Mouse (Mus musculus) neural tube, embryonic 13.5 days (tissue): Measurements from ENCODE around the gene Sytl1. TPM values are rescaled to one million over a fixed set of nuclear protein-coding genes. Genes with fewer than 3 reads are reported as not detected.

Experiments
- ATAC-seq: fragments of 200-750 bp; cut with Nextera tagmentation; 2 replicates; pipeline ENCODE4 v1.8.0; 2017; ENCODE audit warnings: low read depth, mild to moderate bottlenecking, moderate TSS enrichment, moderate library complexity
- H3K27ac ChIP-seq: fragments of 300-500 bp; sonication (generic); replicated peaks from 2 replicates; pipeline ENCODE4 v1.5.1; 2015; ENCODE audit warnings: moderate library complexity, mild to moderate bottlenecking, inconsistent platforms
- H3K27me3 ChIP-seq: fragments of 300-500 bp; sonication (generic); 2 replicates; pipeline ENCODE4 v1.6.1; 2015; ENCODE audit warnings: mild to moderate bottlenecking, inconsistent platforms
- H3K36me3 ChIP-seq: fragments of 300-500 bp; sonication (generic); 2 replicates; pipeline ENCODE4 v1.6.1; 2015; ENCODE audit warnings: mild to moderate bottlenecking, inconsistent platforms
- H3K4me1 ChIP-seq: fragments of 300-500 bp; sonication (generic); replicated peaks from 2 replicates; pipeline ENCODE4 v1.6.1; 2015; ENCODE audit warnings: inconsistent platforms
- H3K4me2 ChIP-seq: fragments of 300-500 bp; sonication (generic); 2 replicates; pipeline ENCODE4 v1.6.1; 2015; ENCODE audit warnings: inconsistent platforms, mild to moderate bottlenecking, moderate library complexity
- H3K4me3 ChIP-seq: fragments of 300-500 bp; sonication (generic); 2 replicates; pipeline ENCODE4 v1.5.1; 2015; ENCODE audit warnings: mild to moderate bottlenecking, inconsistent platforms
- H3K9ac ChIP-seq: fragments of 300-500 bp; sonication (generic); 2 replicates; pipeline ENCODE4 v1.6.1; 2015; ENCODE audit warnings: moderate library complexity, mild to moderate bottlenecking, inconsistent platforms
- H3K9me3 ChIP-seq: fragments of 300-500 bp; sonication (generic); 2 replicates; pipeline ENCODE4 v1.6.1; 2016; ENCODE audit warnings: inconsistent platforms
- WGBS: fragments of 180-500 bp; shearing (Covaris S2); methylation state at CpG from one replicate; pipeline ENCODE4 v1.1.7; 2015; 5-methylcytosine and 5-hydroxymethylcytosine counted together
- polyA plus RNA-seq: library from polyadenylated mRNA; unstranded; fragments of >200 nt; fragmentation: Nextera tagmentation; extraction: Ambion mirVana; gene quantifications from 2 replicates; pipeline ENCODE4 v1.2.1, GENCODE M21; 2015

The Sytl1 gene
- polyA plus RNA-seq, 1 experiment from 2014 or later, result 0.28 TPM

DNA sequence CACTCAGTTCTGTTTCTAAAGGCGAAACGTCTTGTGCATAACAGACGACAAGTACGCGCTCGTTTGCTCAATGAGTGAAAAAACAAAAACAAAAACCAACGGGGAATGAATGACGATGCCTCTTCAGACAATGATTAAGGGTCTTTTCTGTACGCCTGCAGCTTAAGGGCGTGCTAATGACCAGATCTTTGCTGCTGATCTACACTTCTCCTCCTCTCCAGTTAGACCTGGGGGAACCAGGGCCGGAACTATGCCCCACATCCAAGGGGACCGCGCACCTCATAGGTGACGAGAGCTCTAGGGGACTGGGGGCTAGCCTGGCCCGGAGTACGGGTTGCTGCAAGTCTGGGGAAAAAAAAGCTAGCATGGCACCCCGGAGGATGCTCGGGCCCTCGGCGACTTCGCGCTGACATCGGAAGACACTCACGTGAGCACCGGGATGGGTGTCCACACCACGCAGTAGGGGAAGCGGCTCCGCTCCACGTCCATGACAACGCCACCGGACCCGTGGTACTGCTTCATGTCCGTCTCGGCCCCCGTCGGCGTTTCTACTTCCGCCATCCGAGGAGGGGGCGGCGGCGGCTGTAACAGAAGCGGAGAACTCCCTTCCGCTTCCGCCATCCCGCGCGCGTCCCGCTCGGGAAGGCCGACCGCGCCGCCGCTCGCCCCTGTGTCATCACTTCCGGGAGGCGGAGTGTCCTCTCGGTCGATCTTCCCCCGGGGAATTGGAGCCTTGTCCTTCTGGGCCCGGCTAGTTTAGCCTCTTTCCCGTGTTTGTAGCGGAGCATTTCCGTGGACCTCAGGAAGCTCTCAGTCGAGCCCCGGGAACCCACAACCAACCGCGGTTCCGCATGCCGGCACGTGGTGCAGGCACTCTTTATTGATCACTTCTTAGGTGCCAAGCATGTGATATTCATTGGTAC lies 14.5 kb upstream of the Sytl1 start, which contains the start of gene Tmem222:
Tmem222 (minus strand) TSS at position 689 of the 923 bp plus-strand sequence.
- WGBS, result under 1% methylated on average over 73 of the region's 73 CpGs
- Histone ChIP-seq H3K9ac (peak within 1 kb of the TSS; percentile 93), H3K9me3 (no peaks in the 10 kb centered on the region), H3K4me2 (peak within 1 kb of the TSS; percentile 84), H3K4me1 (peaks cover 44% of the 10 kb centered on the region), H3K36me3 (no peaks in the 10 kb centered on the region), H3K27me3 (no peaks in the 10 kb centered on the region), H3K27ac (peak within 1 kb of the TSS; percentile 92), H3K4me3 (peak within 1 kb of the TSS; percentile 88)
- peak; percentile 93 for ATAC-seq

DNA sequence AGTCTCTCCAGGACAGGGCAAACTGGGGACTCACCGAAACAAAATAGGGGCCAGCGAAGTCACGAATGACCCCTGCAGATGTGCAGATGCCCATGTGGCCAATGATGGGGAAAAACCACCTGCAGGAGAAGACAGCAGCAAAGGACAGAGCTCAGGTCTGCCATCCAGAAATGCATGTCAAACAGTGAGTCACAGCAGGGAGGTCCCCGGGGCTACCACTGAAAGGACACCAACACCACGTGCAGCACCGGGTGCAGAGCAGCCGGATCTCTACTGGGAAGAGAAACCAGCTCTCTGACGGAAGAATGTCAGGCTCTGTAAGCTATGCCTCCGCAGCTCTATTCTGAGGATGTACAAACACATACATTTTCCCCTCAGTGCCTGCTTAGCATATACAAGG lies 8.0 kb upstream of the Sytl1 start:
- Histone ChIP-seq H3K4me2 (no peak overlapping the region), H3K36me3 (peaks cover 51% of the 10 kb centered on the region), H3K9ac (no peak overlapping the region), H3K4me3 (no peak overlapping the region), H3K27me3 (no peaks in the 10 kb centered on the region), H3K9me3 (no peaks in the 10 kb centered on the region), H3K4me1 (peaks cover 18% of the 10 kb centered on the region), H3K27ac (no peak overlapping the region)
- WGBS, result 90% methylated on average over 9 of the region's 9 CpGs
- no peak for ATAC-seq

DNA sequence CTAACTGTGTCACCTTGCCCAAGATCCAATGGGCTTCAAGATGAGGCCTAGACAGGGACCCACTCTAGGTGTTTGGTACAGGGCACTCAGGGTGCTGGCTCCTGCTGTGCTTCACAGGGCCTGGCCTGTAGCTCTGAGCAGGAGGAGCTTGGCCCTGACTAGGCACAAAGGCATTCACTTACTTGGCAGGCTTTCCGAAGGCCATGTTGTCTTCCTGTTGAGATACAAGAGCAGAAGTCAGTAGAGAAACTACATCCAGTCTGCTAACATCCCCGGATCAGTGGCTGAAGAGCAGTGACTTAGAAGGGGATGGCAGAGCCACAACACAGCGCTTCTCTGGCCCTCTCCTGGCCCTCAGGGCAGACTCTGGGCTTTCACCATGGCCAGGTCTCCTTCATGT lies 6.7 kb upstream of the Sytl1 start:
- no peak for ATAC-seq
- Histone ChIP-seq H3K4me3 (no peak overlapping the region), H3K27me3 (no peaks in the 10 kb centered on the region), H3K27ac (no peak overlapping the region), H3K36me3 (peaks cover 64% of the 10 kb centered on the region), H3K4me1 (peaks cover 5% of the 10 kb centered on the region; the same call in 1 of the 2 replicates), H3K4me2 (no peak overlapping the region), H3K9me3 (no peaks in the 10 kb centered on the region), H3K9ac (no peak overlapping the region)
- WGBS, result 91% methylated on average over 3 of the region's 3 CpGs

DNA sequence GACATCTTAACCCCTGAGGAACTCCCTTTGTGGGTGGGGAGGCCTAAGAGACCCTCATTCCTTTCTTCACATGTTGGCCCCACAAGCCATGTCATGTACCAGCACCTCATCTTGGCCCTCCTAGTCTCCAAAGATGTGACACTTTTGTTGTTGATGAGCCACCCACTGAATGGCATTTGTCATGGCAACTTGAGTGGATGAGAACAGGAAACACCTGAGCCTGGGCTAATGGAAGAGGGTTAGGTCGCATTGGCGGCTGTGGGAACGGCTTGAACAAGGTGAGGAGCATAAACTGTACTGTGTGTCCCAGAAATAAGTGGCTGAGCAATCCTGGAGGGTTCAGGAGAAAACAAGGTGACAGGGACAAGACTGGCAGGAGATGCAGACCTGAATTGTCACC lies 6.0 kb upstream of the Sytl1 start:
- H3K36me3 ChIP-seq, result peaks cover 71% of the 10 kb centered on the region
- WGBS, result 94% methylated on average over 3 of the region's 3 CpGs
- no peaks in the 10 kb centered on the region for H3K4me1 ChIP-seq
- H3K4me3 ChIP-seq, result no peak overlapping the region
- ATAC-seq, result no peak
- H3K9me3 ChIP-seq, result no peaks in the 10 kb centered on the region; the same call in 1 of the 2 replicates
- no peak overlapping the region for H3K27ac ChIP-seq
- H3K4me2 ChIP-seq, result no peak overlapping the region
- H3K27me3 ChIP-seq, result no peaks in the 10 kb centered on the region
- H3K9ac ChIP-seq, result no peak overlapping the region

DNA sequence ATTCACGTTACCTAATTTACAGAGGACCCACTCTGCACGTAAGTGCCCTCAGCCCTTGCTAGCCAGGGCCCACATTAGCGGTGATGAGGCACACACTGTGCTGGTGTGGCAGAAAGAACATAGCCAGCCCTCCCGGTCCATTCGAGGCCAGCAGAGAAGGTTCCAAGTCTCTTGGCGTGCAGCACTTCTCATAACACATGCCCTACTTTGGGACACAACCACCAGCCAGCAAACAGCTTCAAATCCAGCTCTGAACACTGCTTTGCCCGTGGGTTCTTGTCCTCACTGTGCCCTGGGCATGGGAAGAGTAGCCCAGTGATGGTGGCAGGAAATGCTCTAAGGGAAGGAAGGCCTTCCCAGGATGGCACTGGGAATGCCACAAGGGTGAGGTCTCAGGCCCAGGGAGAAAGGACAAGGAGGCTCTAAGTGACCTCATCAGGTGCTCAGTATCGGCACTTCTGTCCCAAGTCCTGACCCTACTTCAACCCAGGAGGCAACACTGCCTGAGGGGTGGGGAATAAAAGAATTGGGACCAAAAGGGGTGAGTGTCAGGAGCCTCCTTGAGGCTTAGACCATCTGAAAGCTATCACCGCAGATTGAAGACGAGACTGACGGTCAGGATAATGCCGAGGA lies 3.5 kb upstream of the Sytl1 start:
- WGBS, result 95% methylated on average over 12 of the region's 12 CpGs
- Histone ChIP-seq H3K4me3 (no peak overlapping the region), H3K27me3 (no peaks in the 10 kb centered on the region), H3K9ac (no peak overlapping the region), H3K36me3 (peaks cover 76% of the 10 kb centered on the region), H3K9me3 (no peaks in the 10 kb centered on the region; the same call in 1 of the 2 replicates), H3K4me1 (no peaks in the 10 kb centered on the region), H3K27ac (no peak overlapping the region), H3K4me2 (no peak overlapping the region)
- no peak for ATAC-seq

DNA sequence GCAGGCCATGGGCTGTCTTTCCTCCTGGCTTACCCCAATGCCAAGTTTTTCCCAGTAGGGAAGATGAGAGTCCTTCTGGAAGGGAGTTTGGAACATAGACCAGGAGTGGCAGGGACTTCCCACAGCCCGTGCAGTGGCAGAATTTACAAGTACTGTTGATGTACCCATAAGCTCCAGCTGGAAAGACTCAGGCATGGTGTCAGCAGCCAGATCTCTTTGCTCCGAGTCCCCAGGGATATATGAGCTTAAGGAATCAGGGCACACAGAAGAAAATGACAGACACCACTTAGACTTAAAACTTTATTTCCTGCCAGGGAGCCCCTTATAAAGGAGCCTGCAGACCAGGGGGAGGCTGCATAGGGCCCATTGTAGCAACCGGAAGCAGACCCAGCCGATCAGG lies 2.8 kb upstream of the Sytl1 start:
- Histone ChIP-seq H3K27me3 (no peaks in the 10 kb centered on the region), H3K27ac (no peak overlapping the region), H3K36me3 (peaks cover 73% of the 10 kb centered on the region), H3K9me3 (no peaks in the 10 kb centered on the region; the same call in 1 of the 2 replicates), H3K4me3 (no peak overlapping the region), H3K4me1 (no peaks in the 10 kb centered on the region), H3K9ac (no peak overlapping the region), H3K4me2 (no peak overlapping the region)
- ATAC-seq, result no peak
- 95% methylated on average over 4 of the region's 4 CpGs for WGBS

DNA sequence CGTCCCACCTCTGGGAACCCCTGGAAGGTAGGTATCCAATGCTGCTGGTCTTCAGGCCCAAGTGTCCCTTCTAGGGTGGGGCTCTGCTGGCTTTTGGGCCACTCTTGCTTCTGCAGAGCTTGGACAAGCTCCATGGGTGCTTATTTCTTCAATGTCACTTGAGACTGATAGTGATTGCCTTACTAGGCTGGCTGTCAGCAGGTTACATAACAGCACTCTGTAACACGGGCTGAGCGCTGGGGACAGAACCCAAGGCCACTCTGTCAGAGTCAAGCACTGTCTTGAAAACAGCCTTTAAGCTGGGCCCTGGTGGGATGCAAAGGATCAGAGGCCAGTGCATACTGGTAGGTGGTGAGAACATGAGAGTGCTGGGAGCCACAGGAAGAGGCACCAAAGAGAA lies 2.4 kb upstream of the Sytl1 start:
- H3K4me1 ChIP-seq, result no peaks in the 10 kb centered on the region
- no peak for ATAC-seq
- 100% methylated on average over 3 of the region's 3 CpGs for WGBS

DNA sequence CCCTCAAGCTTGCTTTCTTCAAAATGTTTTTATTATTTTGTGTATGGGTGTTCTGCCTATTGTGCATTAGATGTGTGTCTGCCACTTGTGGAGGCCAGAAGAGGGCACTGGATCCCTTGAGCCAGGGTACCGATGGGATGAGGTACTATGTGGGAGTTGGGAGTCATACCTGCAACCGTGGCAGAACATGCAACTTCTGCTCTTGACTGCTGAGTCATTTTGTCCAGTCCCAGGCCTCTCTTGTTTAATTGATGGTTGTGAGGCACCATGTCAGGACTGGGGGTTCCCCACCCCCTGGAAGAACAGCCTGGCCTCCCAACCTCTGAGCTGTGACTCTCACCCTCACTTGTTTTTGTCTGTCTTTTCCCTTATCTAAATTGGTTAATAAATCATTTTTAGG lies 1.6 kb upstream of the Sytl1 start:
- peaks cover 61% of the 10 kb centered on the region for H3K36me3 ChIP-seq
- no peak overlapping the region for H3K4me3 ChIP-seq
- no peaks in the 10 kb centered on the region for H3K4me1 ChIP-seq
- H3K4me2 ChIP-seq, result no peak overlapping the region
- no peaks in the 10 kb centered on the region for H3K27me3 ChIP-seq
- no peaks in the 10 kb centered on the region; the same call in 1 of the 2 replicates for H3K9me3 ChIP-seq
- 93% methylated on average over 2 of the region's 2 CpGs for WGBS
- no peak for ATAC-seq
- no peak overlapping the region for H3K9ac ChIP-seq
- no peak overlapping the region for H3K27ac ChIP-seq

More for the DNA sequence above, 2.4 kb upstream of the Sytl1 start:
- Histone ChIP-seq H3K9ac (no peak overlapping the region), H3K36me3 (peaks cover 69% of the 10 kb centered on the region), H3K4me2 (no peak overlapping the region), H3K27me3 (no peaks in the 10 kb centered on the region), H3K4me3 (no peak overlapping the region), H3K9me3 (no peaks in the 10 kb centered on the region; the same call in 1 of the 2 replicates), H3K27ac (no peak overlapping the region)

DNA sequence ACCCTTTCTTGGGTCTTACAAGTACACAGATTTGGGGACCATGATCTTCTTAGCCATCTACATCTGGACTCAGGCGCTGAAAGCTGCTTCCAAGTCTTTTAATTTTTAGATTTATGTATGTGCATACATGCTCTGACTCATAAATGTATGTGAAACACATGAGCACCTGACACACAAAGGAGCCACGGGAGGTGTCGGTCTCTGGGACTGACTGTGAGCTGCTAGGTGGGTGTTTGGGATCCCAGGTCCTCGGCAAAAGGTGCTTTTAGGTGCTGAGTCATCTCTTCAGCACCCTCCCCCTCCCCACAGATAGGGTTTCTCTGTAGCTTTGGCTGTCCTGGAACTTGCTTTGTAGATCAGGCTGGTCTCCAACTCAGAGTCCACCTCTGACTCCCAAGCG lies 843 bp upstream of the Sytl1 start:
- H3K27ac ChIP-seq, result no peak overlapping the region
- no peak for ATAC-seq
- 95% methylated on average over 5 of the region's 5 CpGs for WGBS
- H3K27me3 ChIP-seq, result no peaks in the 10 kb centered on the region; the same call in 1 of the 2 replicates
- H3K9me3 ChIP-seq, result no peaks in the 10 kb centered on the region; the same call in 1 of the 2 replicates
- no peak overlapping the region for H3K4me3 ChIP-seq
- H3K4me2 ChIP-seq, result no peak overlapping the region
- H3K9ac ChIP-seq, result no peak overlapping the region
- H3K36me3 ChIP-seq, result peaks cover 53% of the 10 kb centered on the region
- H3K4me1 ChIP-seq, result no peaks in the 10 kb centered on the region

DNA sequence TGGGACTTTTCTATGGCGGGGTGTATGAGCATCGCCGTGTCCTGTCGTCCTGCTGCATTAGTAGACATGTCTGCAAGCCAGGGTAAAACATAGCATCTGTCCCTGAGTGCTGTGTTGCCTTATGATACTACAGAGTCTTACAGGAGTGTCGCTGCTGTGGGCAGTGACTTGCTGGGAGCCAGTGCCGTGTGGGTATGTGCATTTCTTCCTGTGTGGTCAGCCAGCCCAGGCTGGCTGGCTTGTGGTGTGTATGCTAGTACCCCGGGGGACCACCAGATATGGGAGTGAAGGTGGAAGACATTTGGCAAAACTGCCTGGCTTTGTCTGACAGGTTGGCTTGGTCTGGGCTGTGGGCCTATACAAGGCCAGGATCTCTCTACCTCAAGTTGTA lies 543 bp downstream of the Sytl1 start:
- peaks cover 8% of the 10 kb centered on the region for H3K27me3 ChIP-seq
- H3K9me3 ChIP-seq, result no peaks in the 10 kb centered on the region; the same call in 1 of the 2 replicates
- no peak overlapping the region for H3K4me3 ChIP-seq
- no peak overlapping the region for H3K27ac ChIP-seq
- no peak overlapping the region for H3K4me2 ChIP-seq
- peaks cover 40% of the 10 kb centered on the region for H3K36me3 ChIP-seq
- WGBS, result 71% methylated on average over 7 of the region's 7 CpGs
- no peaks in the 10 kb centered on the region for H3K4me1 ChIP-seq
- no peak for ATAC-seq
- no peak overlapping the region for H3K9ac ChIP-seq

DNA sequence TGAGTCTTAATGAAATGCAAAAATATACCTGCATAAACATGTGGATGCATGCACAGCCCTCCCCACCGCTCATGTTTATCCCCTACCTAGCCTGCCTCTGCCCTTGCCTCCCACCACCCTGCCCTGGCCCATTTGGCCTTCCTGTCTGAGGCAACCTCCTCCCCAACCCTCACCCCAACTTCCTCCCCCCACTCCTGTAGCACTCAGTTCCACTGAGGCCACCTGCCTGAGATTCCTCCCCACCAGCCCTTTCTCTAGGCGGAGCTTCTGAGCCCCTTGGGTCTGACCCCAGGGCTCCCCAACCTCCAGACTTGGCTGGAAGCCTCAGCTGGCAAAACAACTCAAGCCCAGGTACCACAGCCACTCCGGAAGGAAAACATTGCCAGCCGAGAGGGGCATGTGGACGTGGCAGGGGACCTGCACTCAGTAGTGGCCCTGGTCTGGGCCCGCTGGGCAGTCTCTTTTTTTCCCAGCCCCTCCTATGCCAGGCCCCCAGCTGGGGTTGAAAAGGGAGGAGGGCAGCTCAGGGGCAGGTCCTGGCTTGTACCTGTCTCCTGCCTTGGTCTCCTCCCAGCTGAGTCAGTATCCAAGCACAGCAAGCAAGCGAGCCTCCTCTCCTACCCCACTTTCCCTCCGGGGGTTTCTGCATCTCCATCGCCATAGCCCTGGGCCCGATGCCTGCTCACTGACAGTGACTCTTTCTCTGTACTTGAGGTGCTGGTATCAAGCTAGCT lies 1.1 kb downstream of the Sytl1 start:
- no peak for ATAC-seq
- 50% methylated on average over 10 of the region's 10 CpGs for WGBS
- no peak overlapping the region for H3K9ac ChIP-seq
- peaks cover 34% of the 10 kb centered on the region for H3K36me3 ChIP-seq
- no peak overlapping the region for H3K4me2 ChIP-seq
- peaks cover 14% of the 10 kb centered on the region for H3K27me3 ChIP-seq
- H3K27ac ChIP-seq, result no peak overlapping the region
- no peaks in the 10 kb centered on the region; the same call in 1 of the 2 replicates for H3K9me3 ChIP-seq
- H3K4me3 ChIP-seq, result no peak overlapping the region
- no peaks in the 10 kb centered on the region for H3K4me1 ChIP-seq
